Mouse (Mus musculus): Measurements from ENCODE around the gene Ms4a2. TPM values are rescaled to one million over a fixed set of nuclear protein-coding genes. Genes with fewer than 3 reads are reported as not detected.
A peak's percentile ranks its signal among the peaks of the same experiment; 100 is the strongest.

Gene Ms4a2
- 0.12 TPM in 1 of 2 replicates, not detected in the other for polyA plus RNA-seq (2012; rRNA removed)

GRCm38 (mm10) chr19:11623551-11623950 is at the start of gene Ms4a2:
Gene Ms4a2, minus strand, starts transcription at chr19:11623719.
- no peak for DNase-seq (ENCODE audit: low read depth, low spot score)
- whole genome bisulfite sequencing: 90% methylated on average over 2 of the region's 2 CpGs

GRCm38 (mm10) chr19:11661562-11661961 is 38.0 kb upstream of the Ms4a2 start:
- DNase-seq (ENCODE audit: low read depth, low spot score): no peak

- WGBS: 91% methylated on average over 5 of the region's 5 CpGs
- no peak for DNase-seq (ENCODE audit: low read depth, low spot score)
Measured at GRCm38 (mm10) chr19:11660459-11660858, 36.9 kb upstream of the Ms4a2 start, which contains the start of gene Oosp2. Gene Oosp2, minus strand, starts transcription at chr19:11660559.

GRCm38 (mm10) chr19:11659142-11659541 is 35.6 kb upstream of the Ms4a2 start:
- 62% methylated on average over 2 of the region's 2 CpGs for WGBS
- DNase-seq (ENCODE audit: low read depth, low spot score): no peak

- 78% methylated on average over 4 of the region's 4 CpGs for WGBS
- no peak for DNase-seq (ENCODE audit: low read depth, low spot score)
Measured at GRCm38 (mm10) chr19:11649564-11649963, 26.0 kb upstream of the Ms4a2 start.

GRCm38 (mm10) chr19:11646166-11646565 is 22.6 kb upstream of the Ms4a2 start:
- no peak for DNase-seq (ENCODE audit: low read depth, low spot score)
- 73% methylated on average over 3 of the region's 3 CpGs for WGBS

- 57% methylated on average over 1 of the region's 1 CpGs for WGBS
Measured at GRCm38 (mm10) chr19:11640732-11641131, 17.2 kb upstream of the Ms4a2 start, which contains the start of gene Ms4a3. Gene Ms4a3, minus strand, starts transcription at chr19:11640851.

GRCm38 (mm10) chr19:11639038-11639437 is 15.5 kb upstream of the Ms4a2 start:
- WGBS: 62% methylated on average over 4 of the region's 4 CpGs
- no peak for DNase-seq (ENCODE audit: low read depth, low spot score)

More at GRCm38 (mm10) chr19:11640732-11641131, 17.2 kb upstream of the Ms4a2 start, which contains the start of gene Ms4a3:
- DNase-seq (ENCODE audit: low read depth, low spot score): no peak

GRCm38 (mm10) chr19:11635572-11635971 is 12.1 kb upstream of the Ms4a2 start:
- WGBS: 74% methylated on average over 5 of the region's 5 CpGs
- DNase-seq (ENCODE audit: low read depth, low spot score): no peak

- WGBS: 25% methylated on average over 2 of the region's 2 CpGs
- DNase-seq (ENCODE audit: low read depth, low spot score): no peak
Measured at GRCm38 (mm10) chr19:11634330-11634729, 10.8 kb upstream of the Ms4a2 start.

- WGBS: 79% methylated on average over 1 of the region's 1 CpGs
- DNase-seq (ENCODE audit: low read depth, low spot score): no peak
Measured at GRCm38 (mm10) chr19:11633732-11634131, 10.2 kb upstream of the Ms4a2 start.

GRCm38 (mm10) chr19:11625231-11625630 is 1.7 kb upstream of the Ms4a2 start:
- 36% methylated on average over 5 of the region's 5 CpGs for WGBS
- DNase-seq (ENCODE audit: low read depth, low spot score): no peak

- DNase-seq (ENCODE audit: low read depth, low spot score): no peak
Measured at GRCm38 (mm10) chr19:11624800-11625199, 1.3 kb upstream of the Ms4a2 start.

- DNase-seq (ENCODE audit: low read depth, low spot score): no peak
Measured at GRCm38 (mm10) chr19:11617983-11618382, 5.5 kb downstream of the Ms4a2 start.

GRCm38 (mm10) chr19:11614805-11615204 is 8.7 kb downstream of the Ms4a2 start:
- 53% methylated on average over 2 of the region's 2 CpGs for WGBS
- no peak for DNase-seq (ENCODE audit: low read depth, low spot score)

- DNase-seq (ENCODE audit: low read depth, low spot score): no peak
- WGBS: 50% methylated on average over 8 of the region's 8 CpGs
Measured at GRCm38 (mm10) chr19:11613776-11614443, 9.6 kb downstream of the Ms4a2 start.

- DNase-seq (ENCODE audit: low read depth, low spot score): no peak
- WGBS: 78% methylated on average over 1 of the region's 1 CpGs
Measured at GRCm38 (mm10) chr19:11613084-11613483, 10.4 kb downstream of the Ms4a2 start.

- WGBS: 44% methylated on average over 2 of the region's 2 CpGs
- no peak for DNase-seq (ENCODE audit: low read depth, low spot score)
Measured at GRCm38 (mm10) chr19:11612293-11612692, 11.2 kb downstream of the Ms4a2 start.

- DNase-seq (ENCODE audit: low read depth, low spot score): peak; percentile 13
- 15% methylated on average over 6 of the region's 6 CpGs for WGBS
Measured at GRCm38 (mm10) chr19:11611541-11611945, 12.0 kb downstream of the Ms4a2 start.

GRCm38 (mm10) chr19:11608172-11608571 is 15.3 kb downstream of the Ms4a2 start:
- DNase-seq (ENCODE audit: low read depth, low spot score): peak; percentile 22
- WGBS: 0% methylated on average over 1 of the region's 1 CpGs

- WGBS: 88% methylated on average over 2 of the region's 2 CpGs
- DNase-seq (ENCODE audit: low read depth, low spot score): no peak
Measured at GRCm38 (mm10) chr19:11604603-11605002, 18.9 kb downstream of the Ms4a2 start, which contains the start of gene Ms4a6d. Gene Ms4a6d, minus strand, starts transcription at chr19:11604849.

- DNase-seq (ENCODE audit: low read depth, low spot score): no peak
- WGBS: 74% methylated on average over 2 of the region's 2 CpGs
Measured at GRCm38 (mm10) chr19:11602026-11602425, 21.5 kb downstream of the Ms4a2 start.

All from large intestine, adult 2 months (tissue).